Mouse (Mus musculus) gastrocnemius, postnatal 36 days (tissue): ENCODE measurements around the gene Cdh4. TPM values are rescaled to one million over a fixed set of nuclear protein-coding genes. Genes with fewer than 3 reads are reported as not detected.

Experiments
- DNase-seq, 2 experiments: peaks; one replicate each; pipeline ENCODE4 v3.0.0; 2022
- intact Hi-C: fragments of 180-260 bp; cut with DNase I; formaldehyde crosslinking; loops from one replicate; pipeline ENCODE4 v1.15.1; 2025
- total RNA-seq, 2 experiments: library from RNA; stranded (reverse); gene quantifications; 2 replicates each; pipeline ENCODE4 v1.2.3; 2021

Cdh4 gene
- total RNA-seq, 2 experiments from 2014 or later = 5.1 to 8.2 TPM

DNA sequence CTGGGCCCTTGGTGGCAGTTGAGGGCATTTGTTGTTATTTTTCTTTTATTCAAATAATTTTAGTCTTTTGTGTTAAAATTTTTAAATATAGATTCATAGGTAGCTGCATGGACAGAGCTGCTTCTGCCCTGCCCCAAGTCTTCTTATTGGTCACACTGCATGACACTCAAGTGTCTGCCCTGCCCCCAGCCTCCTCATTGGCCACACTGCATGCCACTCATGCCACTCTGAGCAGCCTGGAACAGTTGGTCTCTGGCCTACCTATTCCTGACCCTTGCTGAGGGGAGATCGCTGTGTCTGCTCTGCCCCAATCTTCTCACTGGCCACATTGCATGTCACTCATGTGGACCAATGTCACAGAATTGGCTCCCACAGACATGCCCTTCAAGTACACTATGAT is 273.1 kb downstream of the Cdh4 start:
- no peak for DNase-seq
- intact Hi-C loops = no loop called here

DNA sequence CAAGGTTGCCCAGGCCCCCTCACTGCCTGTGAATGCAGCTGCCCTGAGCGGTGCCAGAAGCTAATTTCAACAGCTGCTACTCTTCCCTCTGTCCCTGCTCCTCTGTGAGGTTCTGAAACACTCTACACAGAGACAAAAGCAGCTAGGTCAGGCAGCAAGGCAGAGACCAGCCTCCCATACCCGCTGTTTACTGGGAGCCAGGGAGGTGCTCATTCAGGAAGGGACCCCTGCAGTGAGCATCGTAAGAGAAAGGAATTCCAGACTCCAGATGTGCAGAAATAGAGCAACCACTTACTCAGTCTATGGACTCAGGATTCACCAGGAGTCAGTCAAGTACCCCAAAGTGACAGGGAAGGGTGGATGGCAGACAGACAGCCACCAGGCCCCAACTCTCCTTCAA is 278.1 kb downstream of the Cdh4 start:
- no peak for DNase-seq
- intact Hi-C loops = no loop called here

DNA sequence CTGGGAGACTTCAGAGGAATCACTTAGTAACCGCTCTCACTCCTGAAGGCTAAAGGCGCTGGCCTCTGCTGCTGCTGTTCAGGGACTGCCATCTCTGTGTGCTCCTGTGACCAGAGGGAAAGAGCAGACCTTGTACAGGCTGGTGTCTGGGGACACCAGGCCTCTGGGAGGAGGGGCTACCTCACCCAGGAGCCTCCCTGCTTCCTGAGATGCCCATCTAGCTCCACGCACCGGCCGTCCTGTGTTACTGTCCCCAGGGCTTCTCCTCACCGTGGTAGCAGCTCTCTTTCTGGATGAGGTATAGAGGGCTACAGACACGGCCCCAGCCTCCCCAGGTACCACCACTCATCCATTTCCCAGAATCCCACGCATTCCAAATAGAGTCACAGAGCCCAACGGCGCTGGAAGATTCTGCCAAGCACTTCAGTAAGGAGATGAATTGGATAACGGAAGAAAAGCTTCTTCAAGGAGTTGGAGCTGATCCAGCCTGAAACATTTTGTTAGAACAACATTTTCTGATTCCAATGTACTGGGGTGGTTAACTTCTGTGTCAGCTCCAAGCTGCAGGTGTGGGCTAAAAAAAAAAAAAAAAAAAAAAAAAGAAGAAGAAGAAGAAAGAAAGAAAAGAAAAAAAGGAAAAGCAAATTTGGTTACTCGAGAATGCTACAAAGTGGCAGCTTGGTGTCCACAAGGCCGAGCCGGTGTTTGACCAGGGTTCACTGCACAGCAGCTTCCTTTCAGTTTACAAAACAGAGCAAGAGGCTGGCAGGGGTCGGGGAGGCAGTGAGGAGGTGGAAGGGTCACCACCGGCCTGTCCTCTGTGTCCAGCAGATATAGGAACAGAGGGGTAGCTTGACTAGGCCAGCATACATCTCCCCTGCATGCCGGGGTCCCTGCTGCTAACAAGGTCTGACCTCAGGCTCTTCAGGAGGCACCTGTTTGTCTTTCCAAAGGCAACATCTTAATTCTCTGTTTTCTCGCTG is 279.6 kb downstream of the Cdh4 start:
- no peak for DNase-seq
- intact Hi-C loops = no loop called here

DNA sequence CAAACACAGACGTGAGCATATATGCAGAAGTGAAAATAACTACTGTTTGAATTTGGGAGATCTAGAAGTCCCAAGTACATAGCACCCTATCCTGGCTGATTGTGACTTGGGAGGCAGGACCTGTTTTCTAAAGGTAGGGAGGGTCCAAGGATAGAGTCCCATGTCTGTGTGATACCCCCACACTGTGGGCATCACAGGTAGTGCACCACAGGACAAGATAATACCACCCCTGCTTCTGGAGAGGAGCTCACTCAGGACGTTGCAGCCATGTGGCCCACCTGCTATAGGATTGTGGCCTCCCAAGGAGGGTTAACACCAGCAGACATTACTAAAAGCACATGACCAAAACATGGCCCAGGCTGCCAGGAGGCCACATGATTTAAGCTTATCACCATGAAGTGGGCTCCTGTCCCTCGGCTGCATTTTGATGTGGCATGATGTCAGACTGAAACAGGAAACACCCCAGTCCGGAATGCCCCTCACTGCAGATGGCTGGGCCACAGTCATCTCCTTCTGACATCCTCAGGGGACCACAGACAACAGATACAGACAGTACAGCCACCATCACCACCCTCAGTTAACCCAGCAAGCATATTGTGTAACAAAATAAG is 280.6 kb downstream of the Cdh4 start:
- intact Hi-C loops = no loop called here

DNA sequence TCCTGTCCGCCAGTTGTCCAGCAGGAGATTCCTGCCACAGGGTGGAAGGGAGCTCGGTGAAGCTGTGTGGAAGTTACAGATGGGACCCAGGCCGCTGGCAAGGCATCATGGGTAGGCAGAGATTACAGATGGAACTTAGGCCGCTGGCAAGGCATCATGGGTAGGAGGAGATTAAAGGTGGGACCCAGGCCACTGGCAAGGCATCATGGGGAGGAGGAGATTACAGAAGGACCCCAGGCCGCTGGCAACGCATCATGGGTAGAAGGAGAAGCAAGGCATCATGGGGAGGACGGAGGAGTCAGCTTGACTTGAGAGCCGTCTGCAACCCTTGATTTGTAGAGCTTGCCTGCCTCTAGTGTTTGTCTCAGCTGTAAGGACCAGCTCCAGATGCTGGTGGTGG is 281.2 kb downstream of the Cdh4 start:
- intact Hi-C loops = no loop called here
- DNase-seq = no peak

More for the DNA sequence above, 280.6 kb downstream of the Cdh4 start:
- no peak for DNase-seq

DNA sequence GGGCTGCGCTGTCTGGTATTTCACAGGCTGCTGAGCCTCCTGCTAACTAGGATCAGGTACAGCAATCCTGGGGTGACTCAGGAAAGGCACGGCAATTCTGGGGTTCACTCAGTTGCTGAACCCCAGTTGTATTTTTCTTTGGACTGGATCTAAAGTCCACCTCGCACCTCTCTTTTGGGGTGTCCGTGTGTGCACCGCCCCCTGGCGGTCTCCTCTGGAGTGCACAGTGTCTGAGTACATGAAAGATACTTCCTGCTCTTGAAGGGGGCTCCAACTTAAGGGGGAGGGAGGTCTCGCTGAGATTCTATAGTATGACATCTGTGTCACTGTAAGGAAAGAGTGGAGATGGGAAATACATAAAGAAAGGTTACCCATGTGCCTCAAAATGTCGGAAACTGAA is 286.8 kb downstream of the Cdh4 start:
- DNase-seq = no peak
- intact Hi-C loops = loop anchor here (5.0 kb wide), 1 partner anchor 47 kb away; no protein-coding TSS in a partner anchor

DNA sequence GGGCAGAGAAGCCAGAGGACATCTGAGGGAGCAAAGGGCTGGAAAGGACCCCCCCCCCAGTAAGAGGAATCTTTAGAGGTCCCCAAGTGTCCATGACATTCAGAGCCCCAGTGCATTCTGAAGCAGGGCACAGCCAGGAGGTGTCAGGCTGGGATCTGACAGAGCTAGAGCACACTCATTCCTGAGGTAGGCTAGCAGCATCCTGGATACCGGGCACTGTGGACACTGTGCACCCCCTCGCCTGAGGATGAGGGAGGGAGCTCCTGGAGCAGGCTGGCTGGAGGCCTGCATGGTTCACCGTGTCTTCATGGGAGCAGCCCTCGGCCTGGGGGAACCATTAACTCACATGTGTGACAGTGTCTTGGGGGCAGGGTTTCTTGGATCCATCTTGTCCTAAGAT is 287.6 kb downstream of the Cdh4 start:
- intact Hi-C loops = loop anchor here (5.0 kb wide), 1 partner anchor 48 kb away; no protein-coding TSS in a partner anchor

DNA sequence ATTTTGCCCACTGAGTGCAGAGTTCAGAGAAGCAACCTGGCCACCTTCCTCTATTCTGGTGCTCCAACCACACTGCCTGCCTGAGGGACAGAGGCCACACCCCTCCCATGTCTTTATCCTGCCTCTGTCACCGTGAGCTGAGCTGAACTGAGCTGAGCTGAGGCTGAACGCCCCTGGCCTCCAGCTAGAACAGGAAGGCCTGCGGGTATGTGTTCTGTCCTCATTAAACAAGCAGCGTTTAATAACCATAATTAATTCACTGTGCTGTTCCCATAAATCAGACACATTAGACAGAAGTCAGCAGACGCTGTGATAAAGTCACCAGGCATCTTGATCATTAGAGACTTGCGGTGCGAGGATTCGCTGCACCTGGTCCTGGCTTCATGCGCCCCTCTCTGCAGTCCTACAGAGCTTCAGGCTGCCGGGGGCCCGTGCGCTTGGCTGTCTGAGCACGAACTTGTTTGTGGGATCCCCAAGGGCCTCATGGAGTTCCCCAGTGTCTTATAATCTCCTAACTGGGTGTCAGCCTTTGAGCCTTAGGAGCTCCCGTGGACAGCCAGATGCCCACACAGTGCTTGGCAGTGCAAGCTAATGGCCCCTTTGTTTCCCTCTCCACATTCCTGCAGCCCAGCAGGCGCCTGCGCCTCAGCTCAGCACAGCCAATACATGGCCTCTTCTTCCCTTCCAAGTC is 291.1 kb downstream of the Cdh4 start:
- no peak for DNase-seq
- intact Hi-C loops = no loop called here

More for the DNA sequence above, 287.6 kb downstream of the Cdh4 start:
- DNase-seq = no peak

DNA sequence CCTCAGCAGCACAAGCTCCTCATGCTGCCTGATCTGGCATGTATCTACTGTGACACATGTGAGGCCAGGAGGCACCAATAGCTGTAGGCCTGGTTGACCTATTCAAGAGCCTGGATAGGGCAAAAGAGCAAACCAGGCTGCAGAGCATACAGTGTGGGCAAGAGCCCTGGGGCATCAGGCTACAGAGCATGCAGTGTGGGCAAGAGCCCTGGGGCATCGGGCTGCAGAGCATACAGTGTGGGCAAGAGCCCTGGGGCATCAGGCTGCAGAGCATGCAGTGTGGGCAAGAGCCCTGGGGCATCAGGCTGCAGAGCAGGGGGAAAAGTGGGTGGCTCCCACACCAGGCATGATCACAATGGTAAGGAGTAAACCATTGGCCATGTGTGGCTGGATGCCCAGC is 300.2 kb downstream of the Cdh4 start:
- intact Hi-C loops = no loop called here
- DNase-seq = no peak

DNA sequence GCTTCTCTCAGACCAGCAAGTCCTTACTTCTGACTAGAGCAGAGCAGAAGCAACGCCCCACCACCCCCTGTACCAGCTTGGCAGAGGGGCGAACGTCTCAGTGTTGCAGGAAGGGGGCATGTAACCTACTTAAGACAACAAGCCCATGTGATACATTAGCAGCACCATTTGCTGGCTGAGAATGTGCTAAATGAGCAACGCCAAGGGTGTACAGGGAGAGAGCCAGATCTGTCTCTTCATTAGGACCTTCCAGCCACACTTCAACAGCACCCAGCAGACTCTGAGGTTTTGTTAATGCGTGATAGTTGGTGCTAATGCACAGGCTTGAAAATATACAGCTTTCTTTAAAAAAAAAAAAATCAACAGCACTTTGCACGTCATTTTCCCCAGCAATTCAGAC is 300.6 kb downstream of the Cdh4 start:
- no peak for DNase-seq
- intact Hi-C loops = no loop called here

DNA sequence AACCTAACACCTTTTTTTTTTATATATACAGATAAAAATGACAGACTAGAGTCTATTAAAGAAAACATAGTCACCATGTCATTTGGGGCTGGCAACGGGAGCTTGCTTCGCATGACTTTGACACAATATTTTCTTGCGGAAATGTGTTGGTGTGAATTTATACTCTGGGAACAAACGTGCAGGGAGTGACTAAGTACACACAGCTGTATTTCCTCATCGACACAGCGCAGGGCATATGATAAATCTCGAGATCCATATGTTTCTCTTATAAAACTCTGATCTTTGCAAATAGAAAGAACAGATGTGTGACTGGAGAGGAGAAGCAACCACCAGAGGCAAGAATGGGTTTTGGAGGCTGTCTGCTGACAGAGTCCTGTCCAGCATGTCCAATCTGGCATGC is 304.3 kb downstream of the Cdh4 start:
- intact Hi-C loops = no loop called here
- DNase-seq = no peak

DNA sequence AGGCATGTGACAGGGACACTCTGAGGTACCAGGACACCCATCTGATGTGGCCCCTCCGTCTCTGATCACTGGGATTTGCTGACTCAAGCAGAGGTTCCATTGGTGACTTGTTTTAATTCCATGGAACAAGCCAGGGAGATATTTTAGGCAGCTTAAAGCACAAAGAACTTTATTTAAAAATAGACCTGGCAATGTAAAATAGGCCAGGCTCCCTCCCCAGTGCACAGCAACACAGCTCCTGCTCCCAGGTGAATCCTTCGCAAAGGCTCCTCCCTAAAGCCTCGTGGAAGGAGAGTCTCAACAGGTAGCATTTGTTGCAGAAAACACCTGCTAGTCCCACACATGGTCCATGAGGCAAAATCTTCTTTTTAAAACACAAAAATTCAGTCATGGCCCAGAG is 307.2 kb downstream of the Cdh4 start:
- intact Hi-C loops = no loop called here

DNA sequence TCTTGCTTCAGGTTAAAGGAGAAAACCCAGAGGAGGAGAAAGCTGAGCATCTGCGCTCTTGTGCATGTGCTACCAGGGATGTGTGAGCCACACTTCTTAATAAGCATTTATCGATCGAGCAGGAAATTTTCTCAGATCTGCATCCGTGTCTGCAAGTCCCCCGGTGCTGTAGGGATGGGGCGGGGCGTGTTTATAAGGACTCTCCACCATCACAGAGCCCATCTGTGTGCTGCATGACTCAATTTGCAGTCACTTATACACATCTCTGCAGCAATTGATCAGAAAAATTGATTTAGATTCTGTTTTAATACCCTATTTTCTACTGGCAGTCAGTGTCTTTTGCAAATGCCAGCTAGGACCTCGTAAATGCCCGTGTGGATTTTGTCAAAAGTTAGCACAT is 311.6 kb downstream of the Cdh4 start:
- DNase-seq = no peak
- intact Hi-C loops = no loop called here

More for the DNA sequence above, 307.2 kb downstream of the Cdh4 start:
- DNase-seq = no peak

DNA sequence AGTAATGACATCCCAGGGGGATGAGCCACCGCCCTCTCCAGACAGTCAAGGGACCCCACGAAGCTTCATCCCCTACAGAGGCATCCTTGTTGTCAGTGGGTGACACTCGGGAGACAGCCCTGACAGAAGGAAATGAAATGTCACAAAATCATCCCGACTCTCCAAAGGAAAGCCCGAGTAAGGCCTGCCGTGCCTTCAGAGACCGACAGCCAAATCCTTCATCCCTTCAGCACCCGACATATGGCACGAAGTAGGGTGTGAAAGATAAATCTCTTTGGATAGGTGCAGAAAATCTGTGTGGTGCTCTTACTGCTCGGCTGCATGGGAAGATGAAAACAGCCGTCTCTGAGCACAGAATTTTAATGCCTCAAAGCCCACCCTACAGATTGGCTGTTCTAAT is 312.5 kb downstream of the Cdh4 start:
- DNase-seq = no peak
- intact Hi-C loops = no loop called here

DNA sequence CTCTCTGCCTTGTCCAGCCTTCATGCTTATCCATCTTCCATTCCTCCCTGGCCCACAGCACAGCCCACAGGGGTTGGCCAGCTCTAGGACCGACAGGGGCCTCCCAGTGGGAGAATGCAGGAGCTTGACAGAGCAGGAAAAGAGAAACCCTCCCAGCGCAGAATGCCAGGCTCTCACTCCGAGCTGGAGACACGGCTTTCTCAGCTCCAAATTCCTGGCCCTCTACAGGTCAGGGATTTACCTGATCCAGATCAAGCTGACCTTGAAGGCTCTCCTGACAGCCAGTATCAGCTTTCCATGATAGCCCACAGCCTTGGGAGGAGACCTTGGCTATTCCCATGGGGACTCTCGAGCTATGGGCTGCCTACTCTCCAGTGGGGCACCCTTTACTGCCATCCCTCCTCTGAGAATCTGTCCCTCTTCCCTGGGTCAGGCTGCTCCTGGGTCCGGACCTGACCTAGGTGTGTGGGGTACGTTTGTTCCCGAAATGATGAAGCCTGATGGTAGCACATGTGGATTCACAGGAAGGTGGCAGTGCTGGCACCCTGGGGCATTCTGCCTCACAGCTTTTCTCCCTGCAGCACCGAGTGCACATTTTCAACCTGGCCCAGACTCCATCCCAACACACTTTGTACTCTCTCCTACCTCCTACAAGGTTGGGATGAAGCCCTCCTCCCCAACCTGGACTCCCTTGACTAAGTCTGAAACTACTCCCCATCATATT is 319.6 kb downstream of the Cdh4 start:
- no peak for DNase-seq
- intact Hi-C loops = no loop called here

DNA sequence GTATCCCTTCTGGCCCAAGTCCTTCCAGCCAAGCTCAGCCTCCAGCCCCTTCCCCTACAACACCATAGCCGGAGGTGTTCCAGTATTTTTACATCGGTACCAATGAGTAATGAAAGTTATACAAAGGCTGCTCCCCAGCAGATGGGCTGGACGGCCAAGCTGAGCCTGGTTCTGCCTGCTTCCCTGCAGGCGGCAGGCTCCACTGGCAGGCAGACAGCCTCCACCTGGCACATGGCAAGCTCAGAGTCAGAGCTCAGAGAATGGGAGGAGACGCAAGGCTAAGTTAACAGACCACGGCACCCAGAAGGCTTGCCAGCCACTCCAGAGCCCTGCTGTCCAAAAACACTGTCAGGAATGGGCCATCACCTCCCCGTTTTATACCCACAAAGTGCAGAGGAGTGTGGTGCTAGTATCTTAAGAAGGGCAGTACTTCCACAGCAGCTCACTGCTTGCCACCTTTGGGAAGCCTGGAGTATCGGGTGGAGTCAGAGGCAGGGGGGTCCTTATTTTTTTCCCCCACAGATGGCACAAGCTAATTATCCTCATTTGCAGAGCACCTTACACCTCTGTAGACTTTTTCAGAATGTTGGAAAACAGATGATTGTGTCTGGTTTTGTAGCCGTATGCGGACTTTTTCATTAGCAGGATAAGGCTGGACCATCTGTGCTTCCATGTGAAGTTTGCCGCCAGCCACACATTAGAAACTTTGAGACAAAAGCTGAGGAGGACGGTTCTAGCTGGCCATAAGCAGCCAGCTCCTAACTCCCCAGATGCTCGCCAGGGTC is 320.5 kb downstream of the Cdh4 start:
- intact Hi-C loops = no loop called here
- no peak for DNase-seq

DNA sequence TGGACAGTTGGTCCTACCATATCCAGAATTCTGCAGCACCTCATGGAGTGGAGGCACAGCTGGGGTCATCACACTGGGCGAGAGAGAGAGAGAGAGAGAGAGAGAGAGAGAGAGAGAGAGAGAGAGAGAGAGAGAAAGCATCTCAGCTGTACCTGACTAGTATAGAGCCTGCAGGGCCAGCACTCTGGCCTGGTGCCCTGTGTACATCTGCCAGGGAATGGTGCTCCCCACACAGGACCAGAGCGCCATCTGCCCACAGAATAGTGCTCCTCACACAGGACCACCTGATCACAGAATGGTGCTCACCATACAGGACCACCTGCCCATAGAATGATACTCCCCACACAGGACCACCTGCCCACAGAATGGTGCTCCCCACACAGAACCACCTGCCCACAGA is 322.2 kb downstream of the Cdh4 start:
- no peak for DNase-seq
- intact Hi-C loops = no loop called here

DNA sequence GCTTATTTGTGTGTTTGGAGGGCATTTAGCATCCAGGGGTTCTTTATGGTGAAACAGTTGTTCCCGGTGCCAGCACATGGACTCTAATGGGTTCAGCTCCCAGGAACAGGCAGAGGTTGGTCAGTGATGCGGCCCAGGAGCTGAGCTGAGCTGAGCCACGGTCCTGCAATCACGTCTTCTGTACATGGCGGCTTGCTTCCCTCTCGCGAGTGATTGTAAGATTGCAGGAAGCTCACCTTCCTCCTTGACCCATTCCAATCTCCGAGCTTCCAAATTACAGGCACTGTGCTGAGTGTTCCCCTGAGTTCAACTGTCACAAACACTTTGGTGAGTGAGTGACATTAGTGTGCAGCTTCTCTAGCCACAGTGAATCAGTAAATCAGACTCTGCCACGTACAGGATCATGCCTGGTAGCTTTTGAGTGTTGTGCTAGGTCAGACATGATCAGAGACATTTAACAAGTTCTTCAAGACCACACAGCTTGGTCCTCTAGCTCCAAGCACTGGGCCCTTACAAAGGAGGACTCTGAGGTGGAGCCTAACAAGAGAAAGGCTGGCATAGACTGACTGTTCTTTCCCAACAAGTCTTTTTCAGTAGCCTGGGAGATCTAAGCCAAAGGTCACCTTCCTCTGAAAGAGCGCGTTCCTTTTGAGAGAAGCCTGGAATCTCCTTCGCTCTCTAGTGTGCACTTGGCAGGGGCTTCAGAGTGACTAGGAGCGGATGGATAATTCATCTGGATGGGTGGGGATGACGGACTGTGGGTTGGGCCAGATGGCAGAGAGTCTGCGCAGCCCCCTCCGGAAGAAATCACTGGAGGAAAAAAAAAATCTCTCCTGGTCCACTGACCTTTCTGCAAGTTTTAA is 324.7 kb downstream of the Cdh4 start:
- DNase-seq = no peak
- intact Hi-C loops = no loop called here

DNA sequence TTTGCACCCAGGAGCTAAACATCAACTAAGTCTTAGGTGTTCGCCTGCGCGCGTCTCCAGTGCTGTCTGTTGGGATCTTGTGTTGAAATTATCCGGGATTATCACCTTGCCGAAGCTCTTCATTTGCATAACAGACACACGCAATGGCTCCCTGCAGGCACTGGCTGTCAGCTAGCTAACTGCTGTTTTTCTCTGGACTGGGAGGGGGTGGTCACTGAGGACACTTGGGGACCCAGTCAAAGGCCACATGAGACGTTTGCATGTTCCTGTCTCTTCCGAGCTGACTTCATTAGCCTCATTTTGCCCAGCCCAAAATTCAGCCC is 325.3 kb downstream of the Cdh4 start:
- no peak for DNase-seq
- intact Hi-C loops = no loop called here
